Mouse (Mus musculus): ENCODE data around the gene Pde5a.

- no peak for TF ChIP-seq REST (IDR thresholded peaks at IDR 0.05; ENCODE audit: insufficient read depth, insufficient read length)
- peak; percentile 48 for TF ChIP-seq POLR2A (IDR thresholded peaks at IDR 0.05; ENCODE audit: insufficient read length, low read depth)
- no peak for TF ChIP-seq E2F4 (IDR thresholded peaks at IDR 0.05; ENCODE audit: insufficient read depth)
- TF ChIP-seq MYOD1 (IDR thresholded peaks at IDR 0.05; ENCODE audit: control insufficient read depth in 1 of 3, insufficient read length in 2 of 3, low read depth in 2 of 3), result no peak
Measured at GRCm38 (mm10) chr3:122728852-122729600, at the start of gene Pde5a.
